Mouse (Mus musculus) embryo, embryonic 10.5 days (tissue): ENCODE results near the gene Strn4.

Source experiments
- DNase-seq: peaks from one replicate; pipeline ENCODE4 v3.0.0-alpha.2; 2015; ENCODE audit warnings: low spot score

Gene Strn4

GRCm38 (mm10) chr7:16810920-16811648 is 4.6 kb upstream of the Strn4 start:
- DNase-seq = peak; percentile 69

- DNase-seq = no peak
Observed at GRCm38 (mm10) chr7:16811649-16812070, 4.0 kb upstream of the Strn4 start.

- no peak for DNase-seq
Observed at GRCm38 (mm10) chr7:16812505-16812904, 3.2 kb upstream of the Strn4 start.

- DNase-seq = peak; percentile 88
Observed at GRCm38 (mm10) chr7:16816078-16816474, 387 bp downstream of the Strn4 start.

GRCm38 (mm10) chr7:16816475-16817122 is 910 bp downstream of the Strn4 start, which contains the start of gene Fkrp:
Fkrp (minus strand) TSS chr7:16816732.
- peak; percentile 63 for DNase-seq

- no peak for DNase-seq
Observed at GRCm38 (mm10) chr7:16817693-16818092, 2.0 kb downstream of the Strn4 start.

- DNase-seq = no peak
Observed at GRCm38 (mm10) chr7:16819794-16820193, 4.1 kb downstream of the Strn4 start.

GRCm38 (mm10) chr7:16820271-16820763 is 4.6 kb downstream of the Strn4 start:
- DNase-seq = no peak

GRCm38 (mm10) chr7:16821091-16821490 is 5.4 kb downstream of the Strn4 start:
- peak; percentile 50 for DNase-seq

- no peak for DNase-seq
Observed at GRCm38 (mm10) chr7:16821669-16822101, 6.0 kb downstream of the Strn4 start.

- no peak for DNase-seq
Observed at GRCm38 (mm10) chr7:16823734-16824133, 8.0 kb downstream of the Strn4 start.

GRCm38 (mm10) chr7:16825785-16826184 is 10.1 kb downstream of the Strn4 start:
- DNase-seq = no peak

GRCm38 (mm10) chr7:16826571-16826970 is 10.9 kb downstream of the Strn4 start:
- DNase-seq = no peak

- DNase-seq = no peak
Observed at GRCm38 (mm10) chr7:16827274-16827673, 11.6 kb downstream of the Strn4 start.

GRCm38 (mm10) chr7:16830449-16830848 is 14.8 kb downstream of the Strn4 start:
- no peak for DNase-seq

GRCm38 (mm10) chr7:16837916-16838803 is 22.5 kb downstream of the Strn4 start:
- no peak for DNase-seq

- no peak for DNase-seq
Observed at GRCm38 (mm10) chr7:16838804-16839426, 23.2 kb downstream of the Strn4 start.

GRCm38 (mm10) chr7:16839427-16840108 is 23.9 kb downstream of the Strn4 start:
- DNase-seq = no peak

GRCm38 (mm10) chr7:16840109-16840491 is 24.4 kb downstream of the Strn4 start:
- DNase-seq = no peak

- DNase-seq = no peak
Observed at GRCm38 (mm10) chr7:16841078-16841477, 25.4 kb downstream of the Strn4 start.
